Mouse (Mus musculus) megakaryocyte progenitor cell, adult 5-6 weeks (primary cell): ENCODE data around the gene Tmem247. TPM values are rescaled to one million over a fixed set of nuclear protein-coding genes. Genes with fewer than 3 reads are reported as not detected.

Experiments
- ATAC-seq: replicated peaks from 2 replicates; pipeline ENCODE4 v1.8.0; 2016; ENCODE audit warnings: mild to moderate bottlenecking, moderate TSS enrichment, inconsistent platforms; ENCODE audit not compliant: poor library complexity
- total RNA-seq, 2 experiments: library from RNA; stranded (forward) in 1 of 2; stranded (reverse) in 1 of 2; fragments of 157-497, 149-512 nt in 1 of 2; fragments of 200-1000 nt in 1 of 2; gene quantifications; 2 replicates each; pipeline versions ENCODE4 v1.2.3 to v1.2.4; 2015 to 2017

Gene Tmem247
- total RNA-seq, 2 experiments from 2014 or later, result not detected

GRCm38 (mm10) chr17:86962894-86963585, 45.9 kb downstream of the Tmem247 start, which contains the start of gene Rhoq:
Gene Rhoq, plus strand, starts transcription at chr17:86963082.
- ATAC-seq, result peak; percentile 37

GRCm38 (mm10) chr17:86963586-86963902, 46.4 kb downstream of the Tmem247 start:
- no peak for ATAC-seq

- ATAC-seq, result no peak
Measured at GRCm38 (mm10) chr17:86964041-86964440, 46.9 kb downstream of the Tmem247 start.

- peak; percentile 41 for ATAC-seq
Measured at GRCm38 (mm10) chr17:86964502-86964901, 47.4 kb downstream of the Tmem247 start.

- ATAC-seq, result no peak
Measured at GRCm38 (mm10) chr17:86965121-86965520, 48.0 kb downstream of the Tmem247 start.

GRCm38 (mm10) chr17:86966040-86966439, 48.9 kb downstream of the Tmem247 start:
- no peak for ATAC-seq

- ATAC-seq, result no peak
Measured at GRCm38 (mm10) chr17:86967048-86967447, 49.9 kb downstream of the Tmem247 start.

GRCm38 (mm10) chr17:86967536-86968525, 50.7 kb downstream of the Tmem247 start:
- ATAC-seq, result no peak

- no peak for ATAC-seq
Measured at GRCm38 (mm10) chr17:86968581-86968980, 51.4 kb downstream of the Tmem247 start.

- ATAC-seq, result peak; percentile 63
Measured at GRCm38 (mm10) chr17:86969582-86969981, 52.4 kb downstream of the Tmem247 start.

- no peak for ATAC-seq
Measured at GRCm38 (mm10) chr17:86970026-86970750, 53.0 kb downstream of the Tmem247 start.

GRCm38 (mm10) chr17:86971036-86971435, 53.9 kb downstream of the Tmem247 start:
- 0 out of 2 replicates have a peak, but pooled peaks have one; percentile 10 for ATAC-seq

GRCm38 (mm10) chr17:86971860-86972259, 54.7 kb downstream of the Tmem247 start:
- ATAC-seq, result peak; percentile 21; the same call in 1 of the 2 replicates

Other genes with a start within 250 kb of the Tmem247 start
- 0.02 TPM in 1 of 2 replicates, not detected in the other for gene Epas1, start 163.6 kb upstream of the Tmem247 start, total RNA-seq (2015)
- gene Epas1, start 163.6 kb upstream of the Tmem247 start, total RNA-seq (2017), result not detected in 2 replicates
- gene Atp6v1e2, start 30.5 kb downstream of the Tmem247 start, total RNA-seq (2015), result not detected in 2 replicates
- not detected in 2 replicates for gene Atp6v1e2, start 30.5 kb downstream of the Tmem247 start, total RNA-seq (2017)
- gene Rhoq, start 45.7 kb downstream of the Tmem247 start, total RNA-seq (2015), result 2.4 and 4.5 TPM in 2 replicates
- gene Rhoq, start 45.7 kb downstream of the Tmem247 start, total RNA-seq (2017), result 1.9 and 3.8 TPM in 2 replicates
- 15.1 and 15.5 TPM in 2 replicates for gene Pigf, start 108.1 kb downstream of the Tmem247 start, total RNA-seq (2015)
- 20.8 TPM in 2 replicates for gene Pigf, start 108.1 kb downstream of the Tmem247 start, total RNA-seq (2017)
- gene Cript, start 108.2 kb downstream of the Tmem247 start, total RNA-seq (2015), result 88.1 and 94.9 TPM in 2 replicates
- 50.2 and 60.3 TPM in 2 replicates for gene Cript, start 108.2 kb downstream of the Tmem247 start, total RNA-seq (2017)
- gene Socs5, start 190.3 kb downstream of the Tmem247 start, total RNA-seq (2015), result 4.4 and 5.1 TPM in 2 replicates
- gene Socs5, start 190.3 kb downstream of the Tmem247 start, total RNA-seq (2017), result 4.2 and 5.5 TPM in 2 replicates